Mouse (Mus musculus): ENCODE results near the gene Rfx7.
A peak's percentile ranks its signal among the peaks of the same experiment; 100 is the strongest.
"Not testable (repeated sequence)": the region's sequence is repeated elsewhere in the genome, so short reads cannot be mapped to it uniquely, and the experiment has no call there.

The Rfx7 gene

GRCm38 (mm10) chr9:72639843-72640621 is 108.0 kb downstream of the Rfx7 start:
- peak; percentile 84 for DNase-seq (ENCODE audit: low spot score)

DNA sequence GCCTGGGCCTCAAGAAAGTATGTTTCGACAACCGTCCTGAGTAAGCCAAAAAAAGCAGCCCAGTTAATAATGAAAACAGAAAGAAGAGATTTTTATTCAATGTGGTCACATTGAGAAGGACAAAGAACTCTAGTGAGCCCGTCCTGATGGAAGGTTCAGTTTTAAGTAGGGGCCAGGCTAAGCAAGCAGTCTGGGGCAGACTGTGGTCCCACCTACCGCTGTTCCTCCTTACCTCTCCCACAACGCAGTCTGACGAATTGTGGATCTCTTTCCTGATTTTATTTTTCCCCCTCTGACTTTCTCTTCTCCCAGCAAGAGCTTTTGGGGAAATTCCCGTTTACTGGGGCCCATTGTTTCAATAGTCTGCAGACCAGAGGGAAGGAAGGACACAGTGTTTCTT is 108.6 kb downstream of the Rfx7 start:
- no peak for DNase-seq (ENCODE audit: low spot score)

DNA sequence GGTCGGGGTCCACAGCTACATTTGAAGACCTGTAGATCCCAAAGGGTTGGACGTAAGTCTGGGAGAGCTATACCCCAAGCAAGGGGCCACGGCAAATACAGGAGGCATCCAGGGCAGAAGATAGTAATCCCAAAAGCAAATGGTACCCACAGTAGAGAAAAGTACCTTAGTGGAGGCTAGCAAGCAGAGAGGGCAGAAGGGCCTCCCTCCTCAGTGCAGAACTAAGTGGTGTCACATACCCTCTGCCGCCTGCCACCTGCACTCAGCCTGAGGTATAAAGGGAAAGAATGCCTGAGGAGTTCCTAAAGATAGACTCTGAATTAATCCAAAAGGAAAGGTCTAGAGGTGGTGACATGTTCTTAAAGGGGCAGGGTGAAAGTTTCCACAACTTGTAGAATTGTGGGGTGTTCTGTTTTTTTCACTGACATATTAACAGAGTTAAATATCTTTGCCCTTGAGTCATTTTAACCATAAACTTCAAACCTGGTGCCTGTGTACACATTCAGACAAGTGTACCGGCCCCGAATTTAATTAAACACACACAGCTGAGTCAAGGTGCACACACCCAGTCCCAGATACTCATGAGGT is 109.1 kb downstream of the Rfx7 start:
- no peak for DNase-seq (ENCODE audit: low spot score)

- not testable (repeated sequence) for DNase-seq (ENCODE audit: low spot score)
Measured at GRCm38 (mm10) chr9:72642756-72643447, 110.9 kb downstream of the Rfx7 start.

- DNase-seq (ENCODE audit: low spot score), result no peak
Measured at GRCm38 (mm10) chr9:72643651-72644417, 111.8 kb downstream of the Rfx7 start.

GRCm38 (mm10) chr9:72644418-72645110 is 112.5 kb downstream of the Rfx7 start:
- DNase-seq (ENCODE audit: low spot score), result no peak

DNA sequence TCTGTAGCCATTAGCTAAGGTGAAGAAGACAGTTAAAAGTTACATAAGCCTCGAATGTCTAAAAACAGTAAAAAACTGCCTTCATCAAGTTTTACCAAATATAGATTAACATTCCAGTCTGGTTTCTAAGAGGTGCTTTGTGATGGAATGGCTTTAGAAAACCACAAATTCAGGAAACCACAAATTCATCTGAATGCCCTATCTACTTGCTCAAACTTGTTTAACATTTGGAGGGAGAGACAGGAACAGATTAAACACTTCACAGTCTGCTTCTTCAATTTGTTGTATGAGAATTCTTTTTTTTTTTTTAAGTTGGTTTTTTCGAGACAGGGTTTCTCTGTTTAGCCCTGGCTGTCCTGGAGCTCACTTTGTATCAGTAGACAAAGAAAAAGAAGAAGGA is 117.7 kb downstream of the Rfx7 start:
- DNase-seq (ENCODE audit: low spot score), result no peak

GRCm38 (mm10) chr9:72652961-72653360 is 120.9 kb downstream of the Rfx7 start:
- DNase-seq (ENCODE audit: low spot score), result no peak

DNA sequence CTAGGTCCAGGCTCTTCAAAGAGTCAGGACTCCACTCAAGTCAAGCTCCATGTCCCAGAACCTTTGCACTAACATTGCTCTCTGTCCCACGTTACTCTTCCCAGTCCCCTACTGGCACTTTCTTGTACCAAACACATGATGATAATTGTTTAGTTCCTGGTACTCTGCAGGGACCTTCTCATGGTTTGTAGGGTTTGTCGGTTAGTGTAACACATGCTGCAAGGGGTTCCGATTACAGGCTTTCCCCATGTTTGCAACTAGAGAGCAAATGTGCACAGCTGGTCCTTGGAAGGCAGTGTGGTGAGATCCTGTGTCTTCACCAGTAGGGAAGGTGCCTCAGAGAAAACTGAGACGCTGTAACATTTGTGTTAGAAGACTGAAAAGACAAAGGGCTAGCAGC is 121.5 kb downstream of the Rfx7 start:
- DNase-seq (ENCODE audit: low spot score), result no peak

DNA sequence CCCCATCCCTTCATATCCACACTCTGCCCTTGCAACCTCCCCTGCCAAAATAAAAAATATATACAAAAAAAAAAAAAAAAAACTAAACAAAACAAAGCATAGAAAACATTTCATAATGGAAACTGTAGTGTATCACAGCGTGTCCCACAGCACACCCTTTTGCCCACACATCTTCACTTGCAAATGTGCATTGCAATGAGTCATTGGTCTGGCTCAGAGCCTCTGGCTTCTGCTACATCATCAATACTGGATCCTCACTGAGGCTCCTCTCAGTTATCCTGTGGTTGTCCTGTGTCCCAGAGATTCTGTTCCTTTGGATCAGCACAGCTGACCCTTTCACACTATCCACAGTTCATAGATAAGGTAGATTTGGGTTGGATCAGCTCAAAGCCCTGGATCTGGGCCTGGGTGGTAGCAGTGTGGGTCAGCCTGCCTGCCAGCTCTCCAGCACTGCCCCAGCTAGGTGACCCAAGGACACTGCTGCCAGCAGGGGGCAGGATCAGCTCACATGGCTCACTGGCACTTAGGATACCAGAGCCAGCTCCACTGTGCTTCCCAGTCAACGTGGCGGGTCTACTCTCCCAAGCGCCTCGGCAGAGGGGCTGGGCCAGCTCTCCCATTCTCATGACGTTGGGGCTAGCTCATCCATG is 122.7 kb downstream of the Rfx7 start:
- peak; percentile 87 for DNase-seq (ENCODE audit: low spot score)

GRCm38 (mm10) chr9:72655602-72656001 is 123.6 kb downstream of the Rfx7 start:
- DNase-seq (ENCODE audit: low spot score), result no peak

DNA sequence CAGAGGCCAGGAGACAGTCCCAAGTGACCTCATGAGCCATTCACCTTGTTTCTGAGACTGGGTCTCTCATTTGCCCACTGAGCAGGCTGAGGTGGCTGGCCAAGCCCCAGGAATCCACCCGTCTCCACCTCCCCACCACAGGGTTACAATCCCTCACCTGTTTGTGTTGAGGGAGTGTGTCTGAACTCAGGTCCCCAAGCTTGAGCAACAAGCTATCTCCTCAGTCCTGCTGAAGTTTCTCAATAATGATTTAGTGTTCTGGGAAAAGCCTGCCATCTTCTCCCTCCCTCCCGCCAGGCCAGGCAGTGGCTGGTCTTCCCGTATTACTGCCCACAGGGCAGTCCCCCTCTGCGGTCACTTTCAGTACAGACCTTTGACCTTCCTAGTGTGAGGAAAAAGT is 124.5 kb downstream of the Rfx7 start:
- DNase-seq (ENCODE audit: low spot score), result no peak

GRCm38 (mm10) chr9:72656940-72657339 is 124.9 kb downstream of the Rfx7 start:
- no peak for DNase-seq (ENCODE audit: low spot score)

DNA sequence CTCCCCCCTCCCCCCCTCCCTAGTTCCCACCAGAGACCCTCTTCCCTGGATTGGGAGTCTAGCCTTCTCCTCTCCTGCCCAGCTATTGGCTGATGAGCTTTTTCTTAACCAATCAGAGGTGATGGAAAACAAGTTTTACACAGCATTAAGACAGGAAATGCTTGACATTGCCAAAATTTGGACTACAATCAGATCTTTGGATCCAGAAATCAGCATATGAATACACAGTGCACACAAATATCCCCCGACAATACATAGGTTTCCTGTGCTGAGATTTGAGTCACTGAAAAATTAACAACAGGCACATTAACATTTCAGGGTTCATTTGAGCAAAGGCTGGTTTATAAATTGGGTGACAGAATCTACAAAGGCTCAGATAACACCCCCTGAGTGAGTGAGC is 125.7 kb downstream of the Rfx7 start:
- DNase-seq (ENCODE audit: low spot score), result no peak

DNA sequence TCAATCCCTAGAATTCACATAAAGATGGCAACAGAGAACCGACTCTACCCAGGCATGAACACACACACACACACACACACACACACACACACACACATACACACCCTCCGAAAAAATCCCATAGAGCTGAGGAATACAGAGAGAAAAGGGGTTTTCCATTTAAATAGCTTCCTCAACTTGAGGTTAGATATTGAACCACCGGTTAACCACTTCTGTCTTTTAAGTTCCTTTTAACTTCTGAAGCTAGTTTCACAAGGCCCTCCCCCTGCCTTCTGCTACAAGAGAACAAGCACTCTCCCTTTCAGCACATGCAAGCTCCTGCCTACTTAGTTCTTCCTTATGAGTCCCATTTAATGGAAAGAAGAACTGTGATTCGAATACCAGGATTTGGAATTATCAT is 128.1 kb downstream of the Rfx7 start:
- no peak for DNase-seq (ENCODE audit: low spot score)

DNA sequence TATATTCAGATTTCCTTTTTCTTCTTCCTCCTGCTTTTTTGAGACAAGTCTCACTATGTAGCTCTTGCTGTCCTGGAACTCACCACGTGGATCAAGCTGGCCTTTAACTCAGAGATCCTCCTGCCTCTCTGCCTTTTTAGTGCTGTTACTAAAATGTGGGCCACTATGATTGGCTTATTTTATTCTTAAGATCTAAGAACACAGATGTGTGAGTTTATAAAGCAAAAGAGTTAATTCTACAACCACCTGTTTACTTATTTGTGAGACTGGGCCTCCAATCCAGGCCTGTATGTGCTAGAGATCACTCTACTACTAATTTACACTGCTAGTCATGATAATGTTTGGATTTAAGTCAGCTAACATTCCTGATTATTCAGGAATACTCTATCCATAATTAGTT is 128.9 kb downstream of the Rfx7 start:
- DNase-seq (ENCODE audit: low spot score), result no peak

DNA sequence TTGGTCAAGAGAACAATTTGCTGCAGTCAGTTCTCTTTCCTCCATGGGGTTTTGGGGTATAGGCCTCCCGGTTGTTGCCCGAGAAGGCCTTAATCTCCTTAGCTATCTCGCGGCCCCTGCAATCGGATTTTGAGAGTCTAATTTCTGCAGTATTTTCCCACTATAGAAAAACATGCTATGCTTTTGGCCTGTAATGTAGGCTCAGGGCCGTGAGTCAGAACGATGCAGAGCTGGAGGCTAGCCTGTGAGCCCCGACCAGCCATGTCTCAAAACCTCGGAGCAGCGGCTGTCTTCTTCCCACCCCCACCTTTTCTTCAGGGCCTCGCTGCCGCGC is 129.5 kb downstream of the Rfx7 start:
- no peak for DNase-seq (ENCODE audit: low spot score)

- DNase-seq (ENCODE audit: low spot score), result peak; percentile 98
Measured at GRCm38 (mm10) chr9:72661895-72662661, 130.0 kb downstream of the Rfx7 start, which contains the start of gene Nedd4. Gene Nedd4, plus strand, starts transcription at chr9:72662346.

- peak; percentile 88 for DNase-seq (ENCODE audit: low spot score)
Measured at GRCm38 (mm10) chr9:72662691-72663533, 130.9 kb downstream of the Rfx7 start.

DNA sequence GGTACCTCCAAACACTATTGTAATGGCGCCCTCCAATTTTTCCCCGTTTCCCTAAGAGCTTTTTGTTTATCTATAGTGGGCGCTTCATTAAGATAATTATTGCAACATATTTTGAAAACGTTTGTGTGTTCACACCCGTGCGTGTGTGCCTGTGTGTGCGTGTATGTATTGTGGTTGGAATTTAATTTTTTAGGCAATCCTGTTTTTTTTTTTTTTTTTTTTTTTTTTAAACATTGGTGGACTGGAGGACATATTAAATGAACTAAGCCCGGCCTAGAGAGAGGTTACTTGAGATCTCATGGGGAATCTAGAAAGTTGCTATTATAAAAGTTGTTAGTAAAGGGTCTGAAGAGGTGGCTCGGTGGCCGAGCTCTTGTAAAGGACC is 131.5 kb downstream of the Rfx7 start:
- DNase-seq (ENCODE audit: low spot score), result no peak
